Mouse (Mus musculus) embryonic fibroblast, embryonic 13.5 days (primary cell): ENCODE measurements around the gene Sdk1. TPM values are rescaled to one million over a fixed set of nuclear protein-coding genes. Genes with fewer than 3 reads are reported as not detected.

Experiments used
- H3K27ac ChIP-seq: 2 replicates; pipeline ENCODE4 v1.5.1; 2012; ENCODE audit warnings: low read length, control low read depth, inconsistent platforms; ENCODE audit not compliant: insufficient read depth
- H3K4me1 ChIP-seq: 2 replicates; pipeline ENCODE4 v1.6.1; 2011; ENCODE audit warnings: low read length; ENCODE audit not compliant: control insufficient read depth, insufficient read depth
- H3K4me3 ChIP-seq: 2 replicates; pipeline ENCODE4 v1.5.1; 2011; ENCODE audit warnings: mild to moderate bottlenecking, control low read depth, low read length; ENCODE audit not compliant: insufficient read depth
- CTCF ChIP-seq: IDR thresholded peaks from 2 replicates; pipeline ENCODE4 v1.5.1; 2011; ENCODE audit warnings: mild to moderate bottlenecking, control low read depth, low read length, moderate library complexity, borderline replicate concordance; ENCODE audit not compliant: insufficient read depth
- POLR2A ChIP-seq: IDR thresholded peaks from 2 replicates; pipeline ENCODE4 v1.6.1; 2011; ENCODE audit warnings: low read depth, mild to moderate bottlenecking, control low read depth, low read length, moderate library complexity
- polyA plus RNA-seq: library from polyadenylated mRNA; stranded (reverse); fragments of >200 nt; gene quantifications from 2 replicates; pipeline ENCODE4 v1.2.4, GENCODE M21; 2011; ENCODE audit warnings: low read depth; ENCODE audit not compliant: missing spikeins, insufficient read length

The Sdk1 gene
- polyA plus RNA-seq, 1 experiment = 6.7 TPM

- Histone ChIP-seq H3K4me1 (no peaks in the 10 kb centered on the region), H3K27ac (no peak overlapping the region), H3K4me3 (no peak overlapping the region)
- TF ChIP-seq CTCF (no peak), POLR2A (no peak)
Measured at GRCm38 (mm10) chr5:141771516-141771915, 530.2 kb downstream of the Sdk1 start.

- no peak for TF ChIP-seq POLR2A
- Histone ChIP-seq H3K4me3 (no peak overlapping the region), H3K4me1 (no peaks in the 10 kb centered on the region)
Measured at GRCm38 (mm10) chr5:141778231-141778630, 536.9 kb downstream of the Sdk1 start.

GRCm38 (mm10) chr5:141781142-141781541 is 539.9 kb downstream of the Sdk1 start:
- TF ChIP-seq POLR2A (no peak), CTCF (no peak)
- H3K27ac ChIP-seq = no peak overlapping the region

More at GRCm38 (mm10) chr5:141778231-141778630, 536.9 kb downstream of the Sdk1 start:
- no peak overlapping the region for H3K27ac ChIP-seq

GRCm38 (mm10) chr5:141782330-141782729 is 541.0 kb downstream of the Sdk1 start:
- Histone ChIP-seq H3K27ac (no peak overlapping the region), H3K4me1 (no peaks in the 10 kb centered on the region), H3K4me3 (no peak overlapping the region)
- no peak for TF ChIP-seq POLR2A

More at GRCm38 (mm10) chr5:141781142-141781541, 539.9 kb downstream of the Sdk1 start:
- H3K4me1 ChIP-seq = no peaks in the 10 kb centered on the region
- H3K4me3 ChIP-seq = no peak overlapping the region

GRCm38 (mm10) chr5:141783516-141783915 is 542.2 kb downstream of the Sdk1 start:
- no peak overlapping the region for H3K4me3 ChIP-seq
- H3K27ac ChIP-seq = no peak overlapping the region
- TF ChIP-seq POLR2A (no peak), CTCF (no peak)
- H3K4me1 ChIP-seq = no peaks in the 10 kb centered on the region

- Histone ChIP-seq H3K4me1 (no peaks in the 10 kb centered on the region), H3K27ac (no peak overlapping the region), H3K4me3 (no peak overlapping the region)
- no peak for TF ChIP-seq CTCF
- no peak for TF ChIP-seq POLR2A
Measured at GRCm38 (mm10) chr5:141793926-141794325, 552.6 kb downstream of the Sdk1 start.

- no peak for TF ChIP-seq CTCF
- TF ChIP-seq POLR2A = no peak
- no peak overlapping the region for H3K27ac ChIP-seq
- H3K4me1 ChIP-seq = no peaks in the 10 kb centered on the region
- H3K4me3 ChIP-seq = no peak overlapping the region
Measured at GRCm38 (mm10) chr5:141823823-141824330, 582.6 kb downstream of the Sdk1 start.

GRCm38 (mm10) chr5:141824739-141825379 is 583.6 kb downstream of the Sdk1 start:
- H3K4me1 ChIP-seq = no peaks in the 10 kb centered on the region
- no peak overlapping the region for H3K27ac ChIP-seq
- TF ChIP-seq CTCF (no peak), POLR2A (no peak)
- no peak overlapping the region for H3K4me3 ChIP-seq

- H3K27ac ChIP-seq = no peak overlapping the region
- no peaks in the 10 kb centered on the region for H3K4me1 ChIP-seq
- no peak overlapping the region for H3K4me3 ChIP-seq
- TF ChIP-seq POLR2A (no peak), CTCF (no peak)
Measured at GRCm38 (mm10) chr5:141835566-141835965, 594.3 kb downstream of the Sdk1 start.

GRCm38 (mm10) chr5:141836892-141837455 is 595.7 kb downstream of the Sdk1 start:
- H3K4me1 ChIP-seq = no peaks in the 10 kb centered on the region
- H3K4me3 ChIP-seq = no peak overlapping the region
- TF ChIP-seq CTCF (no peak), POLR2A (no peak)
- H3K27ac ChIP-seq = no peak overlapping the region
